Mouse (Mus musculus) gastrocnemius, postnatal 10 days (tissue): ENCODE measurements around the gene Fkbp5. TPM values are rescaled to one million over a fixed set of nuclear protein-coding genes. Genes with fewer than 3 reads are reported as not detected.
A peak's percentile ranks its signal among the peaks of the same experiment; 100 is the strongest.
"Not testable (repeated sequence)": the region's sequence is repeated elsewhere in the genome, so short reads cannot be mapped to it uniquely, and the experiment has no call there.

ENCODE experiments used
- DNase-seq: peaks from one replicate; pipeline ENCODE4 v3.0.0; 2021; ENCODE audit warnings: mixed read lengths
- total RNA-seq, 2 experiments: library from RNA; stranded (reverse); gene quantifications; 2 replicates each; pipeline ENCODE4 v1.2.3; 2021

Fkbp5 gene
- total RNA-seq, 2 experiments from 2014 or later: 6.0 to 14.4 TPM

GRCm38 (mm10) chr17:28418954-28419353, 98.4 kb downstream of the Fkbp5 start:
- DNase-seq: no peak

- not testable (repeated sequence) for DNase-seq
These were observed 98.8 kb downstream of the Fkbp5 start for GRCm38 (mm10) chr17:28418481-28418880.

GRCm38 (mm10) chr17:28417771-28418170, 99.6 kb downstream of the Fkbp5 start:
- DNase-seq: no peak

- no peak for DNase-seq
These were observed 102.1 kb downstream of the Fkbp5 start for GRCm38 (mm10) chr17:28415271-28415670.

- DNase-seq: no peak
These were observed 105.9 kb downstream of the Fkbp5 start for GRCm38 (mm10) chr17:28411381-28411960.

- no peak for DNase-seq
These were observed 106.6 kb downstream of the Fkbp5 start for GRCm38 (mm10) chr17:28410731-28411130.

- no peak for DNase-seq
These were observed 108.9 kb downstream of the Fkbp5 start for GRCm38 (mm10) chr17:28408251-28408918.

- DNase-seq: peak; percentile 79
These were observed 109.7 kb downstream of the Fkbp5 start for GRCm38 (mm10) chr17:28407418-28408250.

GRCm38 (mm10) chr17:28406471-28406870, 110.9 kb downstream of the Fkbp5 start:
- no peak for DNase-seq

- DNase-seq: not testable (repeated sequence)
These were observed 112.6 kb downstream of the Fkbp5 start for GRCm38 (mm10) chr17:28404745-28405144.

GRCm38 (mm10) chr17:28404301-28404700, 113.0 kb downstream of the Fkbp5 start:
- DNase-seq: no peak

GRCm38 (mm10) chr17:28394994-28395393, 122.3 kb downstream of the Fkbp5 start:
- no peak for DNase-seq

GRCm38 (mm10) chr17:28394051-28394765, 123.1 kb downstream of the Fkbp5 start:
- no peak for DNase-seq

GRCm38 (mm10) chr17:28391568-28392432, 125.5 kb downstream of the Fkbp5 start:
- no peak for DNase-seq

- no peak for DNase-seq
These were observed 128.8 kb downstream of the Fkbp5 start for GRCm38 (mm10) chr17:28388534-28388933.

GRCm38 (mm10) chr17:28386150-28386905, 131.0 kb downstream of the Fkbp5 start:
- peak; percentile 84 for DNase-seq

GRCm38 (mm10) chr17:28384298-28384697, 133.0 kb downstream of the Fkbp5 start:
- DNase-seq: no peak

- no peak for DNase-seq
These were observed 137.1 kb downstream of the Fkbp5 start for GRCm38 (mm10) chr17:28380255-28380654.

GRCm38 (mm10) chr17:28375592-28376061, 141.7 kb downstream of the Fkbp5 start:
- no peak for DNase-seq

GRCm38 (mm10) chr17:28374494-28374893, 142.8 kb downstream of the Fkbp5 start:
- no peak for DNase-seq

GRCm38 (mm10) chr17:28373821-28374220, 143.5 kb downstream of the Fkbp5 start:
- peak; percentile 60 for DNase-seq
